Mouse (Mus musculus): ENCODE data around the gene Vmn2r6. TPM values are rescaled to one million over a fixed set of nuclear protein-coding genes. Genes with fewer than 3 reads are reported as not detected.
"Not testable (repeated sequence)": the region's sequence is repeated elsewhere in the genome, so short reads cannot be mapped to it uniquely, and the experiment has no call there.

Vmn2r6 gene
- total RNA-seq (2021): not detected
- long read RNA-seq, experiment 1: 0 reads
- long read RNA-seq, experiment 2: 0 reads

- DNase-seq: not testable (repeated sequence)
These were observed at the start of gene Vmn2r6 for GRCm38 (mm10) chr3:64565730-64566129. Gene Vmn2r6, minus strand, starts transcription at chr3:64565830.

DNA sequence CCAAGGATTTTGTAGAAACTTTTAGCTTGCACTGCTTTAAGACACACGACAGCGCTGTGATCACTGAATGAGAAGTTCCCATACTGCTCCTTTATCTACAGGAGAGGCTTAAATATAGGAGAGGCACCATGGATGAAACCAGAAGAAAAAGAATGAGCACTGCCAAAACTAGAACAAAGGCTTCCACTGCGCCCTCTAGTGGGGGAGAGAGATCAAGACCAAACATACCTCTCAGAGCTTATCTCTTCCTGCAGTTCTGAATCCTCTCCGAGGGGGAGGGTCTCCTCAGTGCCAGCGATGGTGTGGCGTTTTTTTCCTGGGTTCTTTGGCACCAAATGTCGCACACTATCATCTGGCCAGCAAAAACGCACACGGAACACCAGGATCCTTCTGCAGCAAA is 22.0 kb upstream of the Vmn2r6 start:
- DNase-seq: peak; percentile 18 to 52

DNA sequence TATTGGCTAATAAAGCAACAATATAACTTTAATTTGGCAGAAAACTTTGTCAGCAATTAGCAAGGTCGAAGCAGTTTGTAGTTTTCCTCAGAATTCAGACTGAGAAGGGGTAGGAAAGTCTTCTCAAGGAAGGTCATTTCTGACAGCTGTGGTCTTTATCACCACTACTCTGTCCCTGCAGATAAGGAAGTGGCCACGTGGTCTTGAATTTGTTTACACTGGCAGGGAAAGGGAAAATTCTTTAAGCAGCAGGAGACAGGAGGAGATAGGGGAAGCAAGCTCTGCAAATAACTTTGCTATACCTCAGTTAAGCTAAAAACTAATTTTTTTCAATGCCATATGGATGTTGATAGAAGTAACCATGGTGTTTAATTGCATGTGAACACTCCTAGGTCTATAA is 3.2 kb upstream of the Vmn2r6 start:
- peak; percentile 15 to 27 for DNase-seq

DNA sequence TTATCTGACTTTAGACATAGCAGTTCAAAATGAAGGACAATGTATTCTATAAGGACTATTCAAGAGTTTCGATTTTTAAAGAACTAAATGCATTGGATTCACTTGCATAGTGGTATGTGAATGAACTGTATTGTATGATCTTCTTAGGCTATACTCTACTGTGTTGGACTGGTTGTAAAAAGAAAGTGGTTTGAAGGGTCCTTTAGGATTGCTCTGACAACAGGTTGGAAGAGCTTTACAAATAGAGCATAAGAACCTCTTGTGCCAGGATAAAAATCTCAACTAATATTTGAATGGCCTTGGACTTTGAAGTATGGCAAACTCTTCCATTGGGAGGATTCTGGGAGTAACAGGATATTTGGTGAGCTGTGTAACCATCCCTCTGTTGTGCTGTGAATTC is 42.0 kb downstream of the Vmn2r6 start:
- DNase-seq: not testable (repeated sequence)

GRCm38 (mm10) chr3:64509742-64510141 is 55.9 kb downstream of the Vmn2r6 start, which contains the start of gene Vmn2r5:
Gene Vmn2r5, minus strand, starts transcription at chr3:64509842.
- not testable (repeated sequence) for DNase-seq

Other genes with a start within 250 kb of the Vmn2r6 start
- not detected for gene Vmn2r4, start 150.5 kb downstream of the Vmn2r6 start, total RNA-seq (2021)
- gene Vmn2r5, start 56.0 kb downstream of the Vmn2r6 start, total RNA-seq (2021): not detected

Data from adrenal gland, postnatal 36 days (tissue).